Mouse (Mus musculus): ENCODE results near the gene Wipf3.

- TF ChIP-seq CTCF (IDR thresholded peaks at IDR 0.05; ENCODE audit: low read depth, low read length) (no peak), POLR2A (IDR thresholded peaks at IDR 0.05; ENCODE audit: borderline replicate concordance, low read depth, low read length) (no peak)
These were observed 30.9 kb downstream of the Wipf3 start for GRCm38 (mm10) chr6:54460172-54460914.
